Mouse (Mus musculus): Measurements from ENCODE around the gene Tgoln1. TPM values are rescaled to one million over a fixed set of nuclear protein-coding genes. Genes with fewer than 3 reads are reported as not detected.

Tgoln1 gene
- total and polyA plus RNA-seq, 3 experiments: 4.4 to 72.6 (median 49.7) TPM

GRCm38 (mm10) chr6:72601732-72602131 is 15.1 kb downstream of the Tgoln1 start:
- no peaks in the 10 kb centered on the region for H3K9me3 ChIP-seq (replicated peaks)
- no peak overlapping the region for H3K4me3 ChIP-seq (ENCODE audit: low read depth, low read length)
- TF ChIP-seq GATA1 (IDR thresholded peaks at IDR 0.05; ENCODE audit: borderline replicate concordance, low read length) (no peak), GATA2 (IDR thresholded peaks at IDR 0.05; ENCODE audit: borderline replicate concordance, low read depth, low read length) (no peak), TAL1 (conservative IDR thresholded peaks at IDR 0.05; ENCODE audit: low read depth, low read length) (no peak), CTCF (IDR thresholded peaks at IDR 0.05; ENCODE audit: low read depth, low read length) (peak; percentile 98)
- peaks cover 68% of the 10 kb centered on the region for H3K36me3 ChIP-seq (replicated peaks)
- DNase-seq (ENCODE audit: low spot score): peak; percentile 52
- H3K4me1 ChIP-seq (ENCODE audit: insufficient read depth, low read depth, low read length): peaks cover 42% of the 10 kb centered on the region
- peak; percentile 47; the same call in 1 of the 2 replicates for ATAC-seq (ENCODE audit: extremely low read depth, insufficient number of reproducible peaks, low FRiP score, poor library complexity, severe bottlenecking)
- H3K27me3 ChIP-seq (ENCODE audit: insufficient read depth, low read length): no peaks in the 10 kb centered on the region

- DNase-seq (ENCODE audit: low spot score) (no peak), ATAC-seq (ENCODE audit: extremely low read depth, insufficient number of reproducible peaks, low FRiP score, poor library complexity, severe bottlenecking) (no peak)
- no peaks in the 10 kb centered on the region for H3K9me3 ChIP-seq (replicated peaks)
- no peaks in the 10 kb centered on the region for H3K27me3 ChIP-seq (ENCODE audit: insufficient read depth, low read length)
- no peak for TF ChIP-seq POLR2AphosphoS5 (IDR thresholded peaks at IDR 0.05; ENCODE audit: insufficient replicate concordance, low read depth, low read length)
- no peak for TF ChIP-seq CTCF (IDR thresholded peaks at IDR 0.05; ENCODE audit: low read depth, low read length)
- no peak for TF ChIP-seq TAL1 (conservative IDR thresholded peaks at IDR 0.05; ENCODE audit: low read depth, low read length)
- TF ChIP-seq GATA1 (IDR thresholded peaks at IDR 0.05; ENCODE audit: borderline replicate concordance, low read length): no peak
- no peak for TF ChIP-seq GATA2 (IDR thresholded peaks at IDR 0.05; ENCODE audit: borderline replicate concordance, low read depth, low read length)
- H3K4me3 ChIP-seq (ENCODE audit: low read depth, low read length): no peak overlapping the region
- peaks cover 45% of the 10 kb centered on the region for H3K4me1 ChIP-seq (ENCODE audit: insufficient read depth, low read depth, low read length)
- peaks cover 63% of the 10 kb centered on the region for H3K36me3 ChIP-seq (replicated peaks)
Observed at GRCm38 (mm10) chr6:72600771-72601170, 16.0 kb downstream of the Tgoln1 start.

- DNase-seq (ENCODE audit: low spot score): no peak
- Histone ChIP-seq H3K27me3 (ENCODE audit: insufficient read depth, low read length) (no peaks in the 10 kb centered on the region), H3K36me3 (replicated peaks) (peaks cover 62% of the 10 kb centered on the region), H3K9me3 (replicated peaks) (no peaks in the 10 kb centered on the region), H3K4me3 (ENCODE audit: low read depth, low read length) (no peak overlapping the region), H3K4me1 (ENCODE audit: insufficient read depth, low read depth, low read length) (peaks cover 45% of the 10 kb centered on the region)
- TF ChIP-seq CTCF (IDR thresholded peaks at IDR 0.05; ENCODE audit: low read depth, low read length): no peak
- TF ChIP-seq GATA1 (IDR thresholded peaks at IDR 0.05; ENCODE audit: borderline replicate concordance, low read length): no peak
- no peak for TF ChIP-seq TAL1 (conservative IDR thresholded peaks at IDR 0.05; ENCODE audit: low read depth, low read length)
- TF ChIP-seq GATA2 (IDR thresholded peaks at IDR 0.05; ENCODE audit: borderline replicate concordance, low read depth, low read length): no peak
- TF ChIP-seq POLR2AphosphoS5 (IDR thresholded peaks at IDR 0.05; ENCODE audit: insufficient replicate concordance, low read depth, low read length): no peak
- ATAC-seq (ENCODE audit: extremely low read depth, insufficient number of reproducible peaks, low FRiP score, poor library complexity, severe bottlenecking): no peak
Observed at GRCm38 (mm10) chr6:72600216-72600615, 16.6 kb downstream of the Tgoln1 start.

GRCm38 (mm10) chr6:72598791-72599557 is 17.8 kb downstream of the Tgoln1 start:
- ATAC-seq (ENCODE audit: extremely low read depth, insufficient number of reproducible peaks, low FRiP score, poor library complexity, severe bottlenecking): no peak
- Histone ChIP-seq H3K4me3 (ENCODE audit: low read depth, low read length) (peak overlapping the region; percentile 81), H3K9me3 (replicated peaks) (no peaks in the 10 kb centered on the region), H3K27me3 (ENCODE audit: insufficient read depth, low read length) (no peaks in the 10 kb centered on the region), H3K4me1 (ENCODE audit: insufficient read depth, low read depth, low read length) (peaks cover 45% of the 10 kb centered on the region), H3K36me3 (replicated peaks) (peaks cover 61% of the 10 kb centered on the region)
- no peak for TF ChIP-seq CTCF (IDR thresholded peaks at IDR 0.05; ENCODE audit: low read depth, low read length)
- TF ChIP-seq GATA1 (IDR thresholded peaks at IDR 0.05; ENCODE audit: borderline replicate concordance, low read length): no peak
- TF ChIP-seq TAL1 (conservative IDR thresholded peaks at IDR 0.05; ENCODE audit: low read depth, low read length): no peak
- TF ChIP-seq GATA2 (IDR thresholded peaks at IDR 0.05; ENCODE audit: borderline replicate concordance, low read depth, low read length): no peak
- TF ChIP-seq POLR2AphosphoS5 (IDR thresholded peaks at IDR 0.05; ENCODE audit: insufficient replicate concordance, low read depth, low read length): no peak
- no peak for DNase-seq (ENCODE audit: low spot score)

GRCm38 (mm10) chr6:72597956-72598753 is 18.6 kb downstream of the Tgoln1 start, which contains the start of the genes Elmod3 and Retsat:
Gene Elmod3 (minus strand): TSS chr6:72598413.
Gene Retsat (plus strand): TSS chr6:72598475.
- Histone ChIP-seq H3K27me3 (ENCODE audit: insufficient read depth, low read length) (no peaks in the 10 kb centered on the region), H3K4me1 (ENCODE audit: insufficient read depth, low read depth, low read length) (peaks cover 45% of the 10 kb centered on the region), H3K36me3 (replicated peaks) (peaks cover 59% of the 10 kb centered on the region), H3K4me3 (ENCODE audit: low read depth, low read length) (peak within 1 kb of the TSS; percentile 81), H3K9me3 (replicated peaks) (no peaks in the 10 kb centered on the region)
- TF ChIP-seq POLR2AphosphoS5 (IDR thresholded peaks at IDR 0.05; ENCODE audit: insufficient replicate concordance, low read depth, low read length) (0 out of 2 replicates have a peak, but pooled peaks have one; percentile 74), CTCF (IDR thresholded peaks at IDR 0.05; ENCODE audit: low read depth, low read length) (no peak), GATA1 (IDR thresholded peaks at IDR 0.05; ENCODE audit: borderline replicate concordance, low read length) (no peak), GATA2 (IDR thresholded peaks at IDR 0.05; ENCODE audit: borderline replicate concordance, low read depth, low read length) (no peak), TAL1 (conservative IDR thresholded peaks at IDR 0.05; ENCODE audit: low read depth, low read length) (no peak)
- DNase-seq (ENCODE audit: low spot score): peak; percentile 88
- ATAC-seq (ENCODE audit: extremely low read depth, insufficient number of reproducible peaks, low FRiP score, poor library complexity, severe bottlenecking): peak; percentile 82
